Mouse (Mus musculus) MEL-GATA-1-ER (cell line): ENCODE data around the gene Vps36.

Experiments
- DNase-seq: peaks from one replicate; pipeline ENCODE4 v3.0.0-alpha.2; 2012; ENCODE audit warnings: low read depth; ENCODE audit errors: extremely low read depth

The Vps36 gene

GRCm38 (mm10) chr8:22192660-22193431 lies at the start of gene Vps36:
Gene Vps36, plus strand, starts transcription at chr8:22192809.
- peak; percentile 50 for DNase-seq

GRCm38 (mm10) chr8:22143764-22144491 lies 48.7 kb upstream of the Vps36 start:
- DNase-seq = no peak

GRCm38 (mm10) chr8:22145831-22146230 lies 46.8 kb upstream of the Vps36 start:
- DNase-seq = no peak

GRCm38 (mm10) chr8:22147706-22148366 lies 44.8 kb upstream of the Vps36 start:
- no peak for DNase-seq

GRCm38 (mm10) chr8:22148367-22148740 lies 44.3 kb upstream of the Vps36 start:
- no peak for DNase-seq

- DNase-seq = no peak
Measured at GRCm38 (mm10) chr8:22149643-22150344, 42.8 kb upstream of the Vps36 start.

- no peak for DNase-seq
Measured at GRCm38 (mm10) chr8:22150345-22150663, 42.3 kb upstream of the Vps36 start.

GRCm38 (mm10) chr8:22162206-22162605 lies 30.4 kb upstream of the Vps36 start:
- DNase-seq = no peak

- no peak for DNase-seq
Measured at GRCm38 (mm10) chr8:22164431-22164830, 28.2 kb upstream of the Vps36 start.

GRCm38 (mm10) chr8:22165251-22166079 lies 27.1 kb upstream of the Vps36 start:
- no peak for DNase-seq

- peak; percentile 72 for DNase-seq
Measured at GRCm38 (mm10) chr8:22166080-22166603, 26.5 kb upstream of the Vps36 start, which contains the start of gene Nek3. Gene Nek3, minus strand, starts transcription at chr8:22166435.

GRCm38 (mm10) chr8:22169167-22169566 lies 23.4 kb upstream of the Vps36 start:
- no peak for DNase-seq

GRCm38 (mm10) chr8:22175966-22176365 lies 16.6 kb upstream of the Vps36 start:
- no peak for DNase-seq

GRCm38 (mm10) chr8:22184884-22185283 lies 7.7 kb upstream of the Vps36 start:
- peak; percentile 58 for DNase-seq

GRCm38 (mm10) chr8:22185431-22186397 lies 6.9 kb upstream of the Vps36 start, which contains the start of gene Ckap2:
Gene Ckap2, minus strand, starts transcription at chr8:22185819.
- peak; percentile 62 for DNase-seq

GRCm38 (mm10) chr8:22193432-22194010 lies 912 bp downstream of the Vps36 start:
- peak; percentile 44 for DNase-seq

GRCm38 (mm10) chr8:22197914-22198313 lies 5.3 kb downstream of the Vps36 start:
- no peak for DNase-seq

GRCm38 (mm10) chr8:22199481-22199880 lies 6.9 kb downstream of the Vps36 start:
- no peak for DNase-seq

GRCm38 (mm10) chr8:22207535-22207934 lies 14.9 kb downstream of the Vps36 start:
- DNase-seq = no peak
